Mouse (Mus musculus): ENCODE measurements around the gene Scgb1b17.
"Not testable (repeated sequence)": the region's sequence is repeated elsewhere in the genome, so short reads cannot be mapped to it uniquely, and the experiment has no call there.

Scgb1b17 gene

GRCm38 (mm10) chr7:33063149-33063548 is at the start of gene Scgb1b17:
Gene Scgb1b17, plus strand, starts transcription at chr7:33063449.
- not testable (repeated sequence) for DNase-seq

- DNase-seq = not testable (repeated sequence)
These were observed 6.8 kb upstream of the Scgb1b17 start, which contains the start of gene Scgb2b17 for GRCm38 (mm10) chr7:33056461-33056860. Gene Scgb2b17, minus strand, starts transcription at chr7:33056561.
